Mouse (Mus musculus): ENCODE measurements around the gene Ptch2. TPM values are rescaled to one million over a fixed set of nuclear protein-coding genes. Genes with fewer than 3 reads are reported as not detected.

Ptch2 gene
- polyA plus RNA-seq, 1 experiment from 2014 or later = 2.4 TPM

- H3K36me3 ChIP-seq (ENCODE audit: control insufficient read depth, insufficient read depth, low read length) = peaks cover 12% of the 10 kb centered on the region
- no peak for ATAC-seq (replicated peaks; ENCODE audit: insufficient number of reproducible peaks, low FRiP score, low TSS enrichment)
- 78% methylated on average over 4 of the region's 4 CpGs for WGBS (ENCODE audit: insufficient replicate concordance)
- H3K4me1 ChIP-seq (ENCODE audit: control insufficient read depth, insufficient read depth, low read length) = no peaks in the 10 kb centered on the region
- H3K4me2 ChIP-seq = no peak overlapping the region
- H3K9me3 ChIP-seq (replicated peaks; ENCODE audit: control insufficient read depth, low read length) = no peaks in the 10 kb centered on the region
- no peak overlapping the region for H3K4me3 ChIP-seq (ENCODE audit: low read depth, low read length)
- no peak overlapping the region for H3K27ac ChIP-seq (ENCODE audit: low read depth, low read length)
- no peak overlapping the region for H3K9ac ChIP-seq (ENCODE audit: low read depth, low read length)
- H3K27me3 ChIP-seq (ENCODE audit: control insufficient read depth, insufficient read depth, low read length) = no peaks in the 10 kb centered on the region
Observed at GRCm38 (mm10) chr4:117062700-117063390, 33.0 kb upstream of the Ptch2 start.

GRCm38 (mm10) chr4:117068035-117068434 lies 27.8 kb upstream of the Ptch2 start:
- no peak for ATAC-seq (replicated peaks; ENCODE audit: insufficient number of reproducible peaks, low FRiP score, low TSS enrichment)
- Histone ChIP-seq H3K4me3 (ENCODE audit: low read depth, low read length) (no peak overlapping the region), H3K9ac (ENCODE audit: low read depth, low read length) (no peak overlapping the region), H3K27me3 (ENCODE audit: control insufficient read depth, insufficient read depth, low read length) (no peaks in the 10 kb centered on the region), H3K27ac (ENCODE audit: low read depth, low read length) (no peak overlapping the region), H3K4me2 (no peak overlapping the region), H3K36me3 (ENCODE audit: control insufficient read depth, insufficient read depth, low read length) (peaks cover 11% of the 10 kb centered on the region), H3K4me1 (ENCODE audit: control insufficient read depth, insufficient read depth, low read length) (no peaks in the 10 kb centered on the region), H3K9me3 (replicated peaks; ENCODE audit: control insufficient read depth, low read length) (no peaks in the 10 kb centered on the region)
- WGBS (ENCODE audit: insufficient replicate concordance) = 93% methylated on average over 7 of the region's 7 CpGs

GRCm38 (mm10) chr4:117069647-117070046 lies 26.2 kb upstream of the Ptch2 start:
- Histone ChIP-seq H3K4me2 (no peak overlapping the region), H3K27me3 (ENCODE audit: control insufficient read depth, insufficient read depth, low read length) (no peaks in the 10 kb centered on the region), H3K4me1 (ENCODE audit: control insufficient read depth, insufficient read depth, low read length) (no peaks in the 10 kb centered on the region), H3K27ac (ENCODE audit: low read depth, low read length) (no peak overlapping the region), H3K9ac (ENCODE audit: low read depth, low read length) (no peak overlapping the region), H3K36me3 (ENCODE audit: control insufficient read depth, insufficient read depth, low read length) (peaks cover 11% of the 10 kb centered on the region), H3K4me3 (ENCODE audit: low read depth, low read length) (no peak overlapping the region), H3K9me3 (replicated peaks; ENCODE audit: control insufficient read depth, low read length) (no peaks in the 10 kb centered on the region)
- 82% methylated on average over 1 of the region's 1 CpGs for WGBS (ENCODE audit: insufficient replicate concordance)
- no peak for ATAC-seq (replicated peaks; ENCODE audit: insufficient number of reproducible peaks, low FRiP score, low TSS enrichment)

DNA sequence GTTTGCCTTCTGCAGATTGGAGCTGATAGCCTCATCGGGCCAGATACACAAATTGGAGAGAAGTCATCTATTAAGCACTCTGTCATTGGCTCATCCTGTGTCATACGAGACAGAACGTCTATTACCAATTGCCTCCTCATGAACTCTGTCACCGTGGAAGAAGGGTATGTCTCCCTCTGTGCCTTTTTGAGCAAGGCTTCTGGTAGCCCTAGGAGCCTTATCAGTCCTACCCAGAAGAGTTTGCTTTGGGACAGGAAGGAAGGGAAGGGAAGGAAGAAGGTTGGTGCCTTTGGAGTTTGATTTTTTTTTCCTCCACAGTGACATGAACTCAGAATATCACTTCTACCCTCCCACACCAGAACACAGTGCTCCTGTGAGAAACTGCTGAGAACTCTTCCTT lies 25.3 kb upstream of the Ptch2 start:
- Histone ChIP-seq H3K27me3 (ENCODE audit: control insufficient read depth, insufficient read depth, low read length) (no peaks in the 10 kb centered on the region), H3K9ac (ENCODE audit: low read depth, low read length) (no peak overlapping the region), H3K4me3 (ENCODE audit: low read depth, low read length) (no peak overlapping the region), H3K36me3 (ENCODE audit: control insufficient read depth, insufficient read depth, low read length) (peaks cover 10% of the 10 kb centered on the region), H3K9me3 (replicated peaks; ENCODE audit: control insufficient read depth, low read length) (no peaks in the 10 kb centered on the region), H3K4me1 (ENCODE audit: control insufficient read depth, insufficient read depth, low read length) (no peaks in the 10 kb centered on the region), H3K27ac (ENCODE audit: low read depth, low read length) (no peak overlapping the region), H3K4me2 (no peak overlapping the region)
- WGBS (ENCODE audit: insufficient replicate concordance) = 67% methylated on average over 4 of the region's 4 CpGs
- no peak for ATAC-seq (replicated peaks; ENCODE audit: insufficient number of reproducible peaks, low FRiP score, low TSS enrichment)

- Histone ChIP-seq H3K36me3 (ENCODE audit: control insufficient read depth, insufficient read depth, low read length) (peaks cover 7% of the 10 kb centered on the region), H3K4me2 (no peak overlapping the region), H3K9ac (ENCODE audit: low read depth, low read length) (no peak overlapping the region), H3K4me3 (ENCODE audit: low read depth, low read length) (no peak overlapping the region), H3K4me1 (ENCODE audit: control insufficient read depth, insufficient read depth, low read length) (no peaks in the 10 kb centered on the region), H3K9me3 (replicated peaks; ENCODE audit: control insufficient read depth, low read length) (no peaks in the 10 kb centered on the region), H3K27me3 (ENCODE audit: control insufficient read depth, insufficient read depth, low read length) (no peaks in the 10 kb centered on the region), H3K27ac (ENCODE audit: low read depth, low read length) (no peak overlapping the region)
- 89% methylated on average over 5 of the region's 5 CpGs for WGBS (ENCODE audit: insufficient replicate concordance)
- no peak for ATAC-seq (replicated peaks; ENCODE audit: insufficient number of reproducible peaks, low FRiP score, low TSS enrichment)
Observed at GRCm38 (mm10) chr4:117071183-117071582, 24.7 kb upstream of the Ptch2 start.

GRCm38 (mm10) chr4:117087948-117088640 lies 7.8 kb upstream of the Ptch2 start:
- Histone ChIP-seq H3K9me3 (replicated peaks; ENCODE audit: control insufficient read depth, low read length) (no peaks in the 10 kb centered on the region), H3K27me3 (ENCODE audit: control insufficient read depth, insufficient read depth, low read length) (no peaks in the 10 kb centered on the region), H3K36me3 (ENCODE audit: control insufficient read depth, insufficient read depth, low read length) (peaks cover 3% of the 10 kb centered on the region; the same call in 1 of the 2 replicates), H3K4me1 (ENCODE audit: control insufficient read depth, insufficient read depth, low read length) (no peaks in the 10 kb centered on the region), H3K4me3 (ENCODE audit: low read depth, low read length) (no peak overlapping the region), H3K27ac (ENCODE audit: low read depth, low read length) (no peak overlapping the region), H3K9ac (ENCODE audit: low read depth, low read length) (no peak overlapping the region), H3K4me2 (no peak overlapping the region)
- no peak for ATAC-seq (replicated peaks; ENCODE audit: insufficient number of reproducible peaks, low FRiP score, low TSS enrichment)
- 77% methylated on average over 7 of the region's 7 CpGs for WGBS (ENCODE audit: insufficient replicate concordance)

DNA sequence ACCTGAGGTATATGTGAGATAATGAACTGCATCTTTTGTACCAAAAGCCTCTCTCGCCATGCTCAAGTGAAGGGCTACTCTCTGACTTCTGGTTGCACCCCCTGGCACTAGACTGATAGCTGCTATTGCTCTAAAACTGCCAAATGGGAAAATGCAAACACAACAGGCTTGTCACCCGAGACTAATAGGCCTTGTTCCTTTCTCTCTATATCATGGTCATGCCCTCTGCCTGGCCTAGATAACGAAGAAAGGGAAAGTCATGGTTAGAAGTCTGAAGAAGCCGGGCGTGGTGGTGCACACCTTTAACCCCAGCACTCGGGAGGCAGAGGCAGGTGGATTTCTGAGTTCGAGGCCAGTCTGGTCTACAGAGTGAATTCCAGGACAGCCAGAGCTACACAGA lies 5.3 kb upstream of the Ptch2 start:
- no peak overlapping the region for H3K4me3 ChIP-seq (ENCODE audit: low read depth, low read length)
- H3K4me2 ChIP-seq = no peak overlapping the region
- H3K27me3 ChIP-seq (ENCODE audit: control insufficient read depth, insufficient read depth, low read length) = no peaks in the 10 kb centered on the region
- no peaks in the 10 kb centered on the region for H3K36me3 ChIP-seq (ENCODE audit: control insufficient read depth, insufficient read depth, low read length)
- H3K4me1 ChIP-seq (ENCODE audit: control insufficient read depth, insufficient read depth, low read length) = no peaks in the 10 kb centered on the region
- no peak overlapping the region for H3K9ac ChIP-seq (ENCODE audit: low read depth, low read length)
- no peak; the same call in 1 of the 2 replicates for ATAC-seq (replicated peaks; ENCODE audit: insufficient number of reproducible peaks, low FRiP score, low TSS enrichment)
- no peak overlapping the region for H3K27ac ChIP-seq (ENCODE audit: low read depth, low read length)
- no peaks in the 10 kb centered on the region for H3K9me3 ChIP-seq (replicated peaks; ENCODE audit: control insufficient read depth, low read length)
- WGBS (ENCODE audit: insufficient replicate concordance) = 71% methylated on average over 7 of the region's 7 CpGs

- Histone ChIP-seq H3K4me1 (ENCODE audit: control insufficient read depth, insufficient read depth, low read length) (peaks cover 6% of the 10 kb centered on the region; the same call in 1 of the 2 replicates), H3K9me3 (replicated peaks; ENCODE audit: control insufficient read depth, low read length) (no peaks in the 10 kb centered on the region), H3K4me2 (no peak overlapping the region), H3K27ac (ENCODE audit: low read depth, low read length) (no peak overlapping the region), H3K9ac (ENCODE audit: low read depth, low read length) (no peak overlapping the region), H3K4me3 (ENCODE audit: low read depth, low read length) (no peak overlapping the region), H3K36me3 (ENCODE audit: control insufficient read depth, insufficient read depth, low read length) (no peaks in the 10 kb centered on the region), H3K27me3 (ENCODE audit: control insufficient read depth, insufficient read depth, low read length) (no peaks in the 10 kb centered on the region)
- 81% methylated on average over 3 of the region's 3 CpGs for WGBS (ENCODE audit: insufficient replicate concordance)
- ATAC-seq (replicated peaks; ENCODE audit: insufficient number of reproducible peaks, low FRiP score, low TSS enrichment) = no peak
Observed at GRCm38 (mm10) chr4:117094626-117095361, 1.1 kb upstream of the Ptch2 start.

Data from heart, embryonic 11.5 days (tissue).